Mouse (Mus musculus) embryonic fibroblast, embryonic 13.5 days (primary cell): ENCODE data around the gene Pard3b.

Experiments used
- CTCF ChIP-seq: IDR thresholded peaks from 2 replicates; pipeline ENCODE4 v1.5.1; 2011; ENCODE audit warnings: mild to moderate bottlenecking, control low read depth, low read length, moderate library complexity, borderline replicate concordance; ENCODE audit not compliant: insufficient read depth
- POLR2A ChIP-seq: IDR thresholded peaks from 2 replicates; pipeline ENCODE4 v1.6.1; 2011; ENCODE audit warnings: low read depth, mild to moderate bottlenecking, control low read depth, low read length, moderate library complexity

DNA sequence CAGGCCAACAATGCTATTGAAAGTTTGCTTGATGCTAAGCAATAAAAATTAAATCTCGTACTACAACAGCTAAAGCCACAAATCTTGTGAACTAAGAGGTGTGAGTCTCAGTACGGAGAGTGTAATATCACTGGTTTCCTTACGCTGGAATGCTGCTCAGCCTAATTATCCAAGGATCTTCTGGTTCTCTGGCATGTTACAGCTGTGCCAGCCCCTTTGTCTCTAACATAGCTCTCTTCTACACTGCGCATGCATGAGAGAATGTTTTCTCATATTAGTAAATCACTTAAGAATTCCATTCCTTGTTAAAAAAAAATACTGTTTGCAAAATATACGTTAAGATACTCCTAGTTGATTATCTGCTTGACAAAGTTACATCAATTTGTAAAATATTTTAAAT is 211.8 kb downstream of the Pard3b start:
- TF ChIP-seq CTCF = no peak
- no peak for TF ChIP-seq POLR2A
